Mouse (Mus musculus) lung, embryonic 15.5 days (tissue): Measurements from ENCODE around the gene Slc2a9. TPM values are rescaled to one million over a fixed set of nuclear protein-coding genes. Genes with fewer than 3 reads are reported as not detected.

Experiments
- ATAC-seq: fragments of 200-750 bp; cut with Nextera tagmentation; 2 replicates; pipeline ENCODE4 v1.8.0; 2017; ENCODE audit warnings: moderate number of reproducible peaks, borderline replicate concordance; ENCODE audit not compliant: low FRiP score, low TSS enrichment; ENCODE audit errors: extremely low read depth
- H3K27ac ChIP-seq: fragments of 300-500 bp; sonication (generic); 2 replicates; pipeline ENCODE4 v1.5.1; 2015; ENCODE audit warnings: moderate library complexity, mild to moderate bottlenecking, inconsistent platforms
- H3K27me3 ChIP-seq: fragments of 300-500 bp; sonication (generic); 2 replicates; pipeline ENCODE4 v1.6.1; 2015; ENCODE audit warnings: inconsistent platforms
- H3K36me3 ChIP-seq: fragments of 300-500 bp; sonication (generic); 2 replicates; pipeline ENCODE4 v1.6.1; 2015; ENCODE audit warnings: inconsistent platforms
- H3K4me1 ChIP-seq: fragments of 300-500 bp; sonication (generic); 2 replicates; pipeline ENCODE4 v1.6.1; 2015; ENCODE audit warnings: inconsistent platforms
- H3K4me2 ChIP-seq: fragments of 300-500 bp; sonication (generic); 2 replicates; pipeline ENCODE4 v1.6.1; 2015; ENCODE audit warnings: inconsistent platforms, mild to moderate bottlenecking, moderate library complexity
- H3K4me3 ChIP-seq: fragments of 300-500 bp; sonication (generic); 2 replicates; pipeline ENCODE4 v1.5.1; 2015; ENCODE audit warnings: mild to moderate bottlenecking, inconsistent platforms
- H3K9ac ChIP-seq: fragments of 300-500 bp; sonication (generic); 2 replicates; pipeline ENCODE4 v1.6.1; 2015; ENCODE audit warnings: inconsistent platforms
- H3K9me3 ChIP-seq: fragments of 300-500 bp; sonication (generic); 2 replicates; pipeline ENCODE4 v1.6.1; 2016; ENCODE audit warnings: inconsistent platforms
- WGBS: fragments of 180-500 bp; shearing (Covaris S2); methylation state at CpG from one replicate; pipeline ENCODE4 v1.1.7; 2015; 5-methylcytosine and 5-hydroxymethylcytosine counted together
- polyA plus RNA-seq: library from polyadenylated mRNA; unstranded; fragments of >200 nt; fragmentation: Nextera tagmentation; extraction: Ambion mirVana; gene quantifications from 2 replicates; pipeline ENCODE4 v1.2.1, GENCODE M21; 2015

The Slc2a9 gene
- polyA plus RNA-seq, 1 experiment from 2014 or later, result 1.4 TPM

- Histone ChIP-seq H3K27me3 (no peaks in the 10 kb centered on the region), H3K4me3 (no peak overlapping the region), H3K36me3 (peaks cover 87% of the 10 kb centered on the region), H3K9ac (no peak overlapping the region), H3K27ac (no peak overlapping the region), H3K4me1 (no peaks in the 10 kb centered on the region), H3K9me3 (no peaks in the 10 kb centered on the region), H3K4me2 (no peak overlapping the region)
- no peak for ATAC-seq
- 79% methylated on average over 3 of the region's 3 CpGs for WGBS
Observed at GRCm38 (mm10) chr5:38536822-38537221, 33.9 kb upstream of the Slc2a9 start.

GRCm38 (mm10) chr5:38532084-38532483 lies 29.1 kb upstream of the Slc2a9 start:
- H3K4me2 ChIP-seq, result no peak overlapping the region
- WGBS, result 84% methylated on average over 4 of the region's 4 CpGs

GRCm38 (mm10) chr5:38529724-38530428 lies 26.9 kb upstream of the Slc2a9 start:
- 80% methylated on average over 6 of the region's 6 CpGs for WGBS
- H3K4me2 ChIP-seq, result no peak overlapping the region
- ATAC-seq, result no peak

More at GRCm38 (mm10) chr5:38532084-38532483, 29.1 kb upstream of the Slc2a9 start:
- no peak overlapping the region for H3K9ac ChIP-seq
- ATAC-seq, result no peak
- no peaks in the 10 kb centered on the region for H3K4me1 ChIP-seq
- H3K36me3 ChIP-seq, result peaks cover 84% of the 10 kb centered on the region
- H3K27ac ChIP-seq, result no peak overlapping the region
- no peak overlapping the region for H3K4me3 ChIP-seq
- H3K9me3 ChIP-seq, result no peaks in the 10 kb centered on the region
- no peaks in the 10 kb centered on the region for H3K27me3 ChIP-seq

GRCm38 (mm10) chr5:38522977-38523376 lies 20.0 kb upstream of the Slc2a9 start:
- Histone ChIP-seq H3K27ac (no peak overlapping the region), H3K4me1 (no peaks in the 10 kb centered on the region), H3K9ac (no peak overlapping the region), H3K4me2 (no peak overlapping the region), H3K9me3 (no peaks in the 10 kb centered on the region), H3K4me3 (no peak overlapping the region), H3K36me3 (peaks cover 27% of the 10 kb centered on the region), H3K27me3 (no peaks in the 10 kb centered on the region)
- ATAC-seq, result no peak
- WGBS, result 91% methylated on average over 5 of the region's 5 CpGs

More at GRCm38 (mm10) chr5:38529724-38530428, 26.9 kb upstream of the Slc2a9 start:
- H3K4me3 ChIP-seq, result no peak overlapping the region
- H3K27me3 ChIP-seq, result no peaks in the 10 kb centered on the region
- H3K4me1 ChIP-seq, result no peaks in the 10 kb centered on the region
- H3K9ac ChIP-seq, result no peak overlapping the region
- no peak overlapping the region for H3K27ac ChIP-seq
- H3K36me3 ChIP-seq, result peaks cover 79% of the 10 kb centered on the region
- no peaks in the 10 kb centered on the region for H3K9me3 ChIP-seq

- no peak overlapping the region for H3K27ac ChIP-seq
- ATAC-seq, result no peak
- no peak overlapping the region for H3K4me3 ChIP-seq
- H3K36me3 ChIP-seq, result peaks cover 5% of the 10 kb centered on the region; the same call in 1 of the 2 replicates
- H3K27me3 ChIP-seq, result no peaks in the 10 kb centered on the region
- no peaks in the 10 kb centered on the region for H3K9me3 ChIP-seq
- no peak overlapping the region for H3K9ac ChIP-seq
- WGBS, result 45% methylated on average over 1 of the region's 1 CpGs
- H3K4me2 ChIP-seq, result no peak overlapping the region
- no peaks in the 10 kb centered on the region for H3K4me1 ChIP-seq
Observed at GRCm38 (mm10) chr5:38520838-38521237, 17.9 kb upstream of the Slc2a9 start.

- WGBS, result 50% methylated on average over 6 of the region's 6 CpGs
- no peak for ATAC-seq
- H3K27me3 ChIP-seq, result no peaks in the 10 kb centered on the region
- H3K36me3 ChIP-seq, result no peaks in the 10 kb centered on the region
- H3K4me2 ChIP-seq, result no peak overlapping the region
- H3K9ac ChIP-seq, result no peak overlapping the region
- H3K9me3 ChIP-seq, result no peaks in the 10 kb centered on the region
- H3K27ac ChIP-seq, result no peak overlapping the region
- no peaks in the 10 kb centered on the region for H3K4me1 ChIP-seq
- no peak overlapping the region for H3K4me3 ChIP-seq
Observed at GRCm38 (mm10) chr5:38516267-38516666, 13.3 kb upstream of the Slc2a9 start.

- WGBS, result 20% methylated on average over 2 of the region's 2 CpGs
- Histone ChIP-seq H3K27ac (no peak overlapping the region), H3K4me2 (no peak overlapping the region), H3K4me1 (no peaks in the 10 kb centered on the region), H3K36me3 (no peaks in the 10 kb centered on the region), H3K9ac (no peak overlapping the region), H3K4me3 (no peak overlapping the region), H3K27me3 (no peaks in the 10 kb centered on the region), H3K9me3 (no peaks in the 10 kb centered on the region)
- ATAC-seq, result no peak
Observed at GRCm38 (mm10) chr5:38512991-38513390, 10.0 kb upstream of the Slc2a9 start.

- H3K36me3 ChIP-seq, result no peaks in the 10 kb centered on the region
- H3K9ac ChIP-seq, result no peak overlapping the region
- no peaks in the 10 kb centered on the region for H3K9me3 ChIP-seq
- 52% methylated on average over 4 of the region's 4 CpGs for WGBS
- no peak overlapping the region for H3K4me2 ChIP-seq
- H3K4me1 ChIP-seq, result no peaks in the 10 kb centered on the region
- no peak for ATAC-seq
- no peak overlapping the region for H3K4me3 ChIP-seq
- no peaks in the 10 kb centered on the region for H3K27me3 ChIP-seq
- no peak overlapping the region for H3K27ac ChIP-seq
Observed at GRCm38 (mm10) chr5:38509568-38509967, 6.6 kb upstream of the Slc2a9 start.

- Histone ChIP-seq H3K27ac (no peak overlapping the region), H3K4me3 (no peak overlapping the region), H3K4me1 (no peaks in the 10 kb centered on the region), H3K4me2 (no peak overlapping the region), H3K9ac (no peak overlapping the region), H3K9me3 (no peaks in the 10 kb centered on the region), H3K27me3 (no peaks in the 10 kb centered on the region), H3K36me3 (no peaks in the 10 kb centered on the region)
- no peak for ATAC-seq
- 70% methylated on average over 3 of the region's 3 CpGs for WGBS
Observed at GRCm38 (mm10) chr5:38505435-38505765, 2.5 kb upstream of the Slc2a9 start.

- no peaks in the 10 kb centered on the region for H3K4me1 ChIP-seq
- H3K9me3 ChIP-seq, result no peaks in the 10 kb centered on the region
- H3K4me3 ChIP-seq, result no peak overlapping the region
- 58% methylated on average over 6 of the region's 6 CpGs for WGBS
- no peaks in the 10 kb centered on the region for H3K36me3 ChIP-seq
- no peak overlapping the region for H3K27ac ChIP-seq
- H3K9ac ChIP-seq, result no peak overlapping the region
- no peak overlapping the region for H3K4me2 ChIP-seq
- ATAC-seq, result no peak
- H3K27me3 ChIP-seq, result no peaks in the 10 kb centered on the region
Observed at GRCm38 (mm10) chr5:38504747-38505434, 1.9 kb upstream of the Slc2a9 start.

GRCm38 (mm10) chr5:38504116-38504515 lies 1.2 kb upstream of the Slc2a9 start:
- Histone ChIP-seq H3K27ac (no peak overlapping the region), H3K9ac (no peak overlapping the region), H3K4me3 (no peak overlapping the region), H3K4me1 (no peaks in the 10 kb centered on the region), H3K9me3 (no peaks in the 10 kb centered on the region), H3K36me3 (no peaks in the 10 kb centered on the region), H3K4me2 (no peak overlapping the region), H3K27me3 (no peaks in the 10 kb centered on the region)
- WGBS, result 86% methylated on average over 1 of the region's 1 CpGs
- no peak for ATAC-seq

- H3K9ac ChIP-seq, result no peak overlapping the region
- WGBS, result 87% methylated on average over 8 of the region's 8 CpGs
- no peaks in the 10 kb centered on the region for H3K27me3 ChIP-seq
- no peaks in the 10 kb centered on the region for H3K9me3 ChIP-seq
- H3K27ac ChIP-seq, result no peak overlapping the region
- no peaks in the 10 kb centered on the region for H3K36me3 ChIP-seq
- H3K4me3 ChIP-seq, result no peak overlapping the region
- no peaks in the 10 kb centered on the region for H3K4me1 ChIP-seq
- ATAC-seq, result no peak
- no peak overlapping the region for H3K4me2 ChIP-seq
Observed at GRCm38 (mm10) chr5:38500043-38500442, 2.9 kb downstream of the Slc2a9 start.
